Comparison of ENCODE assay signal across 8 mouse cellular contexts in the genomic region with DNA sequence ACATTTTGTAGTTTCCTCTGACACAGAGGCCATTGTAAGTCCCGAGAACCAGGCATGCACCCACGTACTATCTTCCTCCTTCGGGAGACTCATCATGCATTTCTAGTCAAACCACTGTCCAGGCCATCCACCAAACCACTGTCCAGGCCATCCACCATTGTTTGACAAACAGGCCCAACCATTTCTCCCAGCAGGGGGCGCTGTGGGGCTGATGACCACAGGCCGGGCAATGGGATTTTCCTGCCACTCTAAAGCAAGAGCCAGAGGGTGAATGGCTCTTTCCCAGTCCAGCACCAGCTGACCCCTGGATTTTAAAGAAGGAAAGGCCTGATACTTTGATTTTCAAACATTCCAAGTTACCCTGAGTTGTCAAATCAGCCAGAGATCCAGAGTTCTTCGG. TPM values are rescaled to one million over a fixed set of nuclear protein-coding genes. Genes with fewer than 3 reads are reported as not detected.
DNase-seq lines count a peak whose midpoint lies in the region; ATAC-seq lines count a peak whose summit lies in the region.

No protein-coding gene starts in this region.

- no peak for ATAC-seq in CD4-positive, CD25-positive, alpha-beta regulatory T cell, adult 4 months
- no peak for ATAC-seq in embryonic facial prominence, embryonic 11.5 days (replicated peaks; ENCODE audit: insufficient number of reproducible peaks, low FRiP score, low TSS enrichment, low read depth)

- no peaks in the 10 kb centered on the region for H3K36me3 ChIP-seq in embryonic facial prominence, embryonic 11.5 days (replicated peaks; ENCODE audit: control insufficient read depth, insufficient read depth, low read depth, low read length)

- WGBS in embryonic facial prominence, embryonic 11.5 days: 70% methylated on average over 6 of the region's 6 CpGs

- no peak overlapping the region for H3K9ac ChIP-seq in embryonic facial prominence, embryonic 11.5 days (replicated peaks; ENCODE audit: low read length)

- no peaks in the 10 kb centered on the region for H3K9me3 ChIP-seq in embryonic facial prominence, embryonic 11.5 days (replicated peaks; ENCODE audit: control insufficient read depth, low read length)

- no peak overlapping the region for H3K4me2 ChIP-seq in embryonic facial prominence, embryonic 11.5 days (ENCODE audit: low read depth, low read length)

- H3K27ac ChIP-seq in embryonic facial prominence, embryonic 11.5 days (replicated peaks; ENCODE audit: low read depth, low read length): no peak overlapping the region

- H3K4me3 ChIP-seq in embryonic facial prominence, embryonic 11.5 days (ENCODE audit: low read depth, low read length): no peak overlapping the region

- no peaks in the 10 kb centered on the region for H3K27me3 ChIP-seq in embryonic facial prominence, embryonic 11.5 days (ENCODE audit: control insufficient read depth, insufficient read depth, low read length)

- H3K4me1 ChIP-seq in embryonic facial prominence, embryonic 11.5 days (ENCODE audit: control insufficient read depth, insufficient read depth, low read length): no peaks in the 10 kb centered on the region

- DNase-seq in CD4-positive, CD25-positive, alpha-beta regulatory T cell, adult 2 months (ENCODE audit: low read depth, low spot score): peak; percentile 59
- peak; percentile 75 for DNase-seq in 3T3-L1 (ENCODE audit: low read depth, low spot score)
- DNase-seq in adrenal gland, postnatal 36 days: peak; percentile 71 to 77
- peak; percentile 54 for DNase-seq in embryonic facial prominence, embryonic 11.5 days (ENCODE audit: low spot score)
- peak; percentile 53 to 84 for DNase-seq in layer of hippocampus, postnatal 25 days (ENCODE audit: extremely low spot score in 1 of 2, low spot score in 1 of 2)
- peak; percentile 56 for DNase-seq in mesoderm, embryonic 11.5 days (ENCODE audit: low read depth, low spot score)
- peak; percentile 21 for DNase-seq in testis, postnatal 14 days (ENCODE audit: low spot score)

RNA-seq across cellular contexts. Expression of gene Slc1a2, which starts 16.8 kb away (rescaled TPM):
- under 1 TPM in 1 of 2 experiments, not detected in 1; 0.09 TPM for polyA plus RNA-seq in CD4-positive, CD25-positive, alpha-beta regulatory T cell, adult 4 months (2017; shearing (Covaris generic))
- total RNA-seq in adrenal gland, postnatal 36 days (2021): under 1 TPM; 0.03 to 0.16 TPM
- polyA plus RNA-seq in embryonic facial prominence, embryonic 11.5 days (2014; fragmentation: Nextera tagmentation; extraction: Ambion mirVana): 0.97 and 1.4 TPM in 2 replicates
- 1,000 to 10,000 TPM; 1,831 to 2,193 TPM for total RNA-seq in layer of hippocampus, postnatal 25 days (2021)

Comparison
In these comparisons a context has a peak if more than half of its experiments do, and no peak if none do; other contexts are left out.
1. DNase-seq: peak in every context shown above with its lines; median percentile 75 in 3T3-L1; 74 in adrenal gland, postnatal 36 days; 68 in layer of hippocampus, postnatal 25 days; 59 in CD4-positive, CD25-positive, alpha-beta regulatory T cell, adult 2 months; 56 in mesoderm, embryonic 11.5 days; 54 in embryonic facial prominence, embryonic 11.5 days; 21 in testis, postnatal 14 days.
2. RNA of gene Slc1a2, which starts 16.8 kb away (total RNA-seq): 1,831 to 2,193 TPM in layer of hippocampus, postnatal 25 days; 0.03 to 0.16 TPM in adrenal gland, postnatal 36 days; every median in the first group is over 1,000 times any median in the second.